Mouse (Mus musculus) yolk sac, embryonic 10.5 days (tissue): Measurements from ENCODE around the gene Vps26b.

ENCODE experiments used
- DNase-seq: peaks from one replicate; pipeline ENCODE4 v3.0.0-alpha.2; 2017; ENCODE audit warnings: low spot score

Vps26b gene

DNA sequence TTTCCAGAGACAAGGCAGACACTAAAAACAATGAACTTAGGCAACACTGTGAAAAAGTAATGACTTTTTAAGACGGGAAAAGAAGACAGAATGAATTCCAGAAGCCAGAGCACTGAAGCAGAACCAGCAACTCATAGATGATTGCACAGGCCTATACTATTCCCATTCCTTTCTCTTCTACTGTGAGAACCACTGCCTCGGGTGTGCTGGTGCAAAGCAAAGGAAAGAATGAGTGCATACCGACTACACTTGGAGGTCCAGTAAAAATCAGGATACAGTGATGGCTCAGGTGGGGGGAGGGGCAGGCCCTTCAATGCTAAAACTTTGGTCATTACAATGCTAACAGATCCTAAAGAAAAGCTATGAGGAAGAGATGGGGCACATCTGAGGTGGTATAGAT lies 36.0 kb downstream of the Vps26b start:
- no peak for DNase-seq

DNA sequence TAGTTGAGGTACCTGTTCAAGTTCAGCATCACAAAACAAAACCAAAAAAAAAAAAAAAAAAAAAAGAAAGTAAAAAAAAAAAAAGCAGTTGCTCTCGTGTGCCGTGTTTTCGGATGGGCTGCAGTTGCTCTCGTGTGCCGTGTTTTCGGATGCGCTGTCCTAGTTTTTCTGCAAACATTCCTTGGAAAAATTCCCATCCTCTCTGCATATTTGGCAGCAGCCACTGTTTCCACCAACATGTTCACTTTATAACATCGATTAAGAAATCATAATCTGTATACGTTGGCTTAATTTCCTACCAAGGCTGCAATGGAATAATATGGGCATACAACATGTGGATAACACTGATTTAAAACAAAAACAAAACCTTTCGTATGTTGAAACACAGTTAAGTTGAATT lies 36.7 kb downstream of the Vps26b start:
- DNase-seq = no peak

GRCm38 (mm10) chr9:26990181-26990580 lies 39.7 kb downstream of the Vps26b start:
- DNase-seq = no peak

- no peak for DNase-seq
Observed at GRCm38 (mm10) chr9:26985668-26986277, 44.1 kb downstream of the Vps26b start.

GRCm38 (mm10) chr9:26985090-26985613 lies 44.7 kb downstream of the Vps26b start:
- no peak for DNase-seq

GRCm38 (mm10) chr9:26978776-26979175 lies 51.1 kb downstream of the Vps26b start:
- no peak for DNase-seq

DNA sequence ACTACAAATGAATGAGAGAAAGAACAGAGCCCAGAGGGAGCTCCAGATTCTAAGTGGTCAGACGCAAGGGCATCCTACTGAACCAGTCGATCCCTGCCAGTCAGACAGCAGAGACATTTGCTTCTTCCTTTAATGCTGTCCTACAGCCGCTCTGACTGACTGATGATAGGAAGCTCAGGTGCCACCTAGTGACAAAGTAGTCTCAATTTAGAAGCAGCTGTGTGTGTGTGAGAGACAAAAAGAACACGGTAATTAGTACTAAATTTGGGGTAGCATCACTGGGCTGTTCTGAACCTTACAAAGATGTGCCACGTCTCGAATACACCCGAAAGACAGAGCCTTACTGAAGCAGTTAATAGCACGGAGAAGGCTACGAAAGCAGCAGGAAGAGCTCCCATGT lies 52.1 kb downstream of the Vps26b start:
- DNase-seq = no peak
